Mouse (Mus musculus): ENCODE data around the gene Cfap57. TPM values are rescaled to one million over a fixed set of nuclear protein-coding genes. Genes with fewer than 3 reads are reported as not detected.
A peak's percentile ranks its signal among the peaks of the same experiment; 100 is the strongest.

Cfap57 gene
- total RNA-seq (2021) = 1 to 10 TPM in 1 of 2 experiments, under 1 TPM in 1; 0.90 to 1.1 TPM

- intact Hi-C loops (cut with DNase I) = no loop called here
- peak; percentile 90 to 93 for DNase-seq (ENCODE audit: extremely low spot score in 1 of 2, low spot score in 2 of 2)
Measured at GRCm38 (mm10) chr4:118620279-118620966, at the start of gene Cfap57, which contains the start of gene Ebna1bp2. Cfap57 (minus strand) TSS chr4:118620777. Ebna1bp2 (plus strand) TSS chr4:118620799.

DNA sequence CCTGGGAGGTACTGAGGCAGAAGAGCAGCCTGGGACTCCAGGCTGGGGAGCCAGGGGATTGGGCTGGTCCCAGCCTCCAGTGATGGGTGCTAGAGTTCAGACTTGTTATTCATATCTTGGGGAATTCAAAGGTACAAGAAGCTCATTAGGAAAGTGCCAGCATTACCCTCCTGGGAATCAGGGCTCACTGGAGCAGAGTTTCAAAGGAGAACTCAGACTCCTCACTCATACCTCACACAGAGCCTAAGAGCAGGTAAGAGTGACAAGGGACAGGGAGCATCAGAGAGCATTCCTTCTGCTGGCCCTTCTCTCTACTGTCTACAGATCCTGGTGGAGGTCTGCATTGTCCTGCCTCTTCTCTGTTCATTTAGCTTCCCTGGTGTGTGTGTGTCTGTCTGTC lies 38.1 kb upstream of the Cfap57 start, which contains the start of gene Olfr62:
Gene Olfr62, plus strand, starts transcription at position 301 of the 400 bp plus-strand sequence.
- no peak for DNase-seq (ENCODE audit: extremely low spot score in 1 of 2, low spot score in 2 of 2)
- intact Hi-C loops (cut with DNase I) = no loop called here

DNA sequence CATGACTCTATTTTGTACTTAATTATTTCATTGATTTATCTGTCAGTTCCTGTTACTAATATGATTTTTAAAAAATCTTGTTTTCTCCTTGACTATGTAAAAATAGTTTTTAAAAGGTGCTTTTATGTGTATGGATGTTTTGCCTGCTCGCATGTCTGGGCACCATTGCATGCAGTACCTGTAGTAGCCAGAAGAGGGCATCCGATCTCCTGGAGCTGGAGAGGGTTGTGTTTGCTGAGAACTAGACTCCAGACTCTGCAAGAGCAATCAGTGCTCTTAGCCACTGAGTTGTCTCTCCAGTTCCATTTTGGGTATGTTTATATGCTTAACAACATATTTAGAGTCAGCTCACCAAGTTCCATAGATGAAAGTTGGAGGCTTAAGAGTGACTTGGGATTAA lies 24.7 kb upstream of the Cfap57 start:
- peak in 1 of 2 experiments; percentile 56 for DNase-seq (ENCODE audit: extremely low spot score in 1 of 2, low spot score in 2 of 2)
- intact Hi-C loops (cut with DNase I) = loop anchor here (5.0 kb wide), 1 partner anchor 342 kb away; no protein-coding TSS in a partner anchor

GRCm38 (mm10) chr4:118642346-118643190 lies 22.0 kb upstream of the Cfap57 start:
- peak in 1 of 2 experiments; percentile 42 for DNase-seq (ENCODE audit: extremely low spot score in 1 of 2, low spot score in 2 of 2)
- intact Hi-C loops (cut with DNase I) = no loop called here

GRCm38 (mm10) chr4:118630261-118630660 lies 9.7 kb upstream of the Cfap57 start:
- intact Hi-C loops (cut with DNase I) = no loop called here
- DNase-seq (ENCODE audit: extremely low spot score in 1 of 2, low spot score in 2 of 2) = no peak

GRCm38 (mm10) chr4:118621781-118622180 lies 1.2 kb upstream of the Cfap57 start:
- DNase-seq (ENCODE audit: extremely low spot score in 1 of 2, low spot score in 2 of 2) = no peak
- intact Hi-C loops (cut with DNase I) = no loop called here

- no peak for DNase-seq (ENCODE audit: extremely low spot score in 1 of 2, low spot score in 2 of 2)
- intact Hi-C loops (cut with DNase I) = no loop called here
Measured at GRCm38 (mm10) chr4:118620967-118621320, 367 bp upstream of the Cfap57 start.

DNA sequence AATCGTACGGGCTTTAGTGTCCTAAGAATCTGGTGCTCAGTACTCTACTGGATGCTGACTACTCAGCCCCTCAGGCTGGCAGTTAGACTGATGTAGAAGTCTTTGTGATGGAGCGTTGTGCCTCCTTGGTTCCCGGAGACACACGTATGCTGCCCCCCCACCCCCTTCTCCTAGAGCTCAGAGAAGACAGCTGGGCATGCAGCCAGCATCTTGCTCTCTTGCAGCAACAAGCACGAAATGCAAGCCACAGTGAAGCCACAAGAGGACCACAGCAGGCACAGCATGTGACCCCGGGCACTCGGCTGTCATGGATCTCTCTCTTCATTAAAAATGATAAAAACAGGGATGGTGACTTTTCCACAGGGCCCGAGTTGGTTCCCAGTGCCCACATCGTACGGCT lies 5.2 kb downstream of the Cfap57 start:
- intact Hi-C loops (cut with DNase I) = no loop called here
- DNase-seq (ENCODE audit: extremely low spot score in 1 of 2, low spot score in 2 of 2) = peak in 1 of 2 experiments; percentile 51

DNA sequence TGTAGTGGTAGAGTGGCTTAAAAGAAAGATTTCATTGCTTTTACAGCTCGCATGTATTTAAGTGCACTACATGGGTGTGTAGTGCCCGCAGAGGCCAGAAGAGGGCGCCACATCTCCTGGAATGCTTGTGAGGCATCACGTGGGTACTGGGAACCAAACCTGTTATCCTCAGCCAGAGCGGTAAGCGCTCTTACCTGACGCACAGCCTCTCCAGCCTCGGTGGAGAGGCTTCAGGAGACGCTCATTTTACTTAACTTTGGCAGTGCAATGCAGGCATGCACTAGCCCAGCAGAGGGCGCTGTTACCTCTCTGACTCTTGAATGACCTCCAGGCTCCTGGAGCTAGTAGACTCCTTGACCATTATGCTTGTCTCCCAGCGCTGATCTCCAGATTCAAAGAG lies 8.0 kb downstream of the Cfap57 start:
- intact Hi-C loops (cut with DNase I) = no loop called here
- DNase-seq (ENCODE audit: extremely low spot score in 1 of 2, low spot score in 2 of 2) = no peak

GRCm38 (mm10) chr4:118609836-118610235 lies 10.7 kb downstream of the Cfap57 start:
- intact Hi-C loops (cut with DNase I) = no loop called here
- DNase-seq (ENCODE audit: extremely low spot score in 1 of 2, low spot score in 2 of 2) = no peak

DNA sequence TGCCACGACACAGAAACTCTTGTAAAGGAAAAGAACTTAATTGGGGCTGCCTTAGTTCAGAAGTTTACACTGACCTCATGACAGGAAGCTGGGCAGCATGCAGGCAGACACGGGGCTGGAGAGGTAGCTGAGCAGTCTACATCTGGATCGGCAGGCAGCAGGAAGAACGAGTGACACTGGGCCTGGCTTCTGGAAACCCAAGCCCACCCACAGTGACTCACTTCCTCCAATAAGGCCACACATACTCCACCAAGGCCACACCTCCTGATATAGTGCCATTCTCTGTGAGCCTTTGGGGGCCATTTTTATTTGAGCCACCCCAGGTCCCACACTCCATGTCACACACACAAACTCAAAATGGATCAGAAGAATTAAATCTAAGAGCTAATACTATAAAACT lies 16.5 kb downstream of the Cfap57 start:
- intact Hi-C loops (cut with DNase I) = no loop called here
- no peak for DNase-seq (ENCODE audit: extremely low spot score in 1 of 2, low spot score in 2 of 2)

DNA sequence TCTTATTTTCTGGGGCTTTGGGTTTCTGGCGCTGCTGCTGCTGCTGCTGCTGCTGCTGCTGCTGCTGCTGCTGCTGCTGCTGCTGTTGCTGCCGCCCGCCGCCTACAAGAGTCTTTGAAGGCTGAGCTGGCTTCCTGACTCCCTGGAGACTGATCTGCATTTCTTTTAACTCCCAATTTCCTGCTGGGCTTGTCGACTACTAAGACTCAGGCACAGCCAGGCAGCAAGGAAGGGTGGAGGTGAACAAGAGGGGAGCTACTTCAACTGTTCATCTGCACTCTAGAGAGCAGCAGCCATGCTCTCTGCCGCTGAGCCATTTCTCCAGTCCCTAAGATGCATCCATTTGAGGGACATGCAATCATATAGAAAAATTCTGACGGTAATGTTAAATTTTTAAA lies 30.8 kb downstream of the Cfap57 start:
- no peak for DNase-seq (ENCODE audit: extremely low spot score in 1 of 2, low spot score in 2 of 2)
- intact Hi-C loops (cut with DNase I) = no loop called here

DNA sequence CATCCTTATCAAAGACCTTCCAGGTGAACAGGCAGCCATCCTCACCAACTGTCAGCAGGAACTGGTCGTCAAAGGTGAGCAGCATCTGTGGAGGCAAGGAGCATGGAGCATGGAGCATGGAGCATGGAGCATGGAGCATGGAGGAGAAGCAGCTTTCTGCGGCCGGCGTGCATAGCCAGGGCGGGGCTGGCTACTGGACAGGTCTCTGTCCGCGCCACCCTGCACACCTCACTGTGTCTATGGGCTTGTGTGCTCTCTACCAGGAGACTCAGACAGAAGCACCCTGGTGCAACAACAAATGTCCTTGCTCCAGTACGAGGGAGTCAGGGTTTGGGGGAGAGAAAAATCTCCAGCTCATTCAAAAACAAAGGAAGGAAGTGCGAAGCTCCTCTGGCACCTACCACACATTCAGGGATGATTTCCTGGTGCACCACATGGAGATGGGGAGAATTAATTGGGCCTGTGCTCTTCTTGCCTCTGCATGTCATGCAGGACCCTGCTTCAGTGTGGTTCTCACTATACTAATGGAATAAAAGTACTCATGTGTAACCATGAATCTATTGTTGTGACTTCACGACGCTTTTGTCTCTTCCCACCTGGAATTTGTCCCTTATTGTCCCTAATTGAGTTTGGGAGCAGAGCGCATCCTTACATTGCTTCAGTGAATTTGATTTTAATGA lies 31.4 kb downstream of the Cfap57 start:
- intact Hi-C loops (cut with DNase I) = no loop called here

DNA sequence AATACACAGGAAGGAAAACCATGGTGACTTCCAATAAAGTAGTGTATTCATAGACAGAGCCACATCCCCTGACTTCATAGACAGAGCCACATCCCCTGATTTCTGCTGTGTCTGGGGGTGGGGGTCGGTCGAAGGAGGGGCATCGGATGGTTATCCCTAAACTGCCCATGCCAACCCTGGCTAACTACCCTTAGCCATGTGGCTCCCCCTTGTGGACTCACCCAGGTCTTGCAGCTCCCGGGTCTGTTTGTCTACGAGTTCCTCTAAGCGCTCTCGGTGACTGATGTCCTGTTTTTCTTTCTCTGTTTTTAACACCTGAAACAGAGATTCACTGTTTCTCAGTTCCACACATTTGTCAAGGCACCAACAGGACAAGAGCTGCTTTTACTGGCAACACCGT lies 37.9 kb downstream of the Cfap57 start:
- no peak for DNase-seq (ENCODE audit: extremely low spot score in 1 of 2, low spot score in 2 of 2)
- intact Hi-C loops (cut with DNase I) = no loop called here

More for the DNA sequence above, 31.4 kb downstream of the Cfap57 start:
- no peak for DNase-seq (ENCODE audit: extremely low spot score in 1 of 2, low spot score in 2 of 2)

DNA sequence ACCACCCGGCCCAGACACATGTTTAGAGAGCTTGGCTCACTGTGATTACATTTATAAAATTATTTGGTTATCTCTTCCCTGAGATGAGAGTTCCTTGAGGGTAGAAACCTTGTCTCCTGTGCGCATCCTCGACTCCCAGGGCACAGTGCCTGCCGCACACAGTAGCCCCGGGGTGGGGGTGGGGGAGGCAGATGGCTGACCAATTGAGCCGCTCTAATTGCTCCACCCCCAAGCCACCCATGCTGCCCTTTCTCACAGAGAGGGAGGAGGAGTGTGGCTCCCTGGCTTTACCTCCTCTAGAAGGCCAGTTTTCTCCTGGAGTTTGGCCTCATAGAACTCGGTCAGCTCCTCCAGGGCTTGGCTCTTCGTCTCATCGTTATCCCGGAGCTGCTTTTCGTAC lies 39.1 kb downstream of the Cfap57 start:
- intact Hi-C loops (cut with DNase I) = no loop called here
- no peak for DNase-seq (ENCODE audit: extremely low spot score in 1 of 2, low spot score in 2 of 2)

GRCm38 (mm10) chr4:118579313-118579712 lies 41.3 kb downstream of the Cfap57 start:
- DNase-seq (ENCODE audit: extremely low spot score in 1 of 2, low spot score in 2 of 2) = peak in 1 of 2 experiments; percentile 72
- intact Hi-C loops (cut with DNase I) = loop anchor here (5.0 to 10.0 kb wide), 2 partner anchors 135 to 167 kb away; no protein-coding TSS in a partner anchor

DNA sequence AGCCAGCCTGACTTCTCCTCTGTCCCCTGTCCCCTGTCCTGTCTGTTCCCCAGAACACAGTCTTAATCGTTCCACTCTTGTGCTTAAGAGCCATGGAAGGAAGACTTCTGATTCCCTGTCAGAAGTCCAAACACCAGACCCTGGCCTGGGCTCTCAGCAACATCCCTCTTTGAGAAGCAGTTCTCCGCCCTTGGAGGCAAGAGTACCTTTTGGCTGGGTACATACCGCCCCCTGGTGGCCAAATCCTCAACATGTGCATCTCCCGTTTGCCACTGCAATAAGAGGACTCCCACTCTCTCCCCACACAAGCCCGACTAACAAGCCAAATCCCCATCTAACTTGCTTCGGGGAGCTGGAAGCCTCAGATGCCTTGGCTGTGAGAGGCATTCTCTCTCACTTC lies 44.5 kb downstream of the Cfap57 start:
- intact Hi-C loops (cut with DNase I) = loop anchor here (5.0 to 10.0 kb wide), 2 partner anchors 131 to 164 kb away; no protein-coding TSS in a partner anchor
- DNase-seq (ENCODE audit: extremely low spot score in 1 of 2, low spot score in 2 of 2) = peak; percentile 83 to 90

DNA sequence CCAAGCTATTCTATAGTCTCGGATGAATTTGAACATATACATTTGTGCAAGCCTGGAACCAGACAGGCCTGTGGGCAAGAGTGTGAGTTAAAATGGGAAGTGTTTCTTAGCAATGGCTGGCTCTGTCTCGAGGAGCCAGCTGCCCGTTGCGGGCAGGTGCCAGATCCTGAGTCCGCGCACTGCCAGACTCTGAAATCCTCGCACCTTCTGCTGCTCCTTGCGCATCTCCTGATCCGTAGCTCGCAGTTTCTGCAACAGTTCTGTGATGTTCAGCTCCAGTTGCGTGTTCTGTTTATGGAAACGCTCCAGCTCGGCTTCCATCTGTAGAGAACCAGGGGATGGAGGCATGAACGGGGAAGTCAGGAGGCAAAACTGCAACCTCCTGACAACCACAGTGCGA lies 49.1 kb downstream of the Cfap57 start:
- DNase-seq (ENCODE audit: extremely low spot score in 1 of 2, low spot score in 2 of 2) = peak; percentile 66 to 73
- intact Hi-C loops (cut with DNase I) = loop anchor here (10.0 kb wide), 1 partner anchor 127 kb away; no protein-coding TSS in a partner anchor

DNA sequence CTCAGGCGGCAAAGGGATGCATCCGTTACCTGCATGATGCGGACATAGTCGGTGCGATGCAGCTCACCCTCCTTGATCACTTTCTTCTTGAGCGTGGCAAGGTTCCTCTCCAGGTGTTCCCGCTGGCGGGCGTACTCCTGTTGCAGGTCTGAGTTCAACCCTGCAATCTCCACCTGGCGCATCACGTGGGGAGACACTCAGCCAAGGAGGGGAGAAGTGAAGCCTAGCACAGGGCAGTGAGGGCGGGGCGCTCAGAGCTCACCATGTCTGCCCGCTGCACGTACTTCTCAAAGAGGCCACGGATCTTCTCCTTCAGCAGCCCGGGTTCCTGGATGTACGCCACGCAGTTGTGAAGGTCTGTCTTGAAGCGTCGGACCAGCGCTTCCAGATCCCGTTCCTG lies 51.3 kb downstream of the Cfap57 start:
- intact Hi-C loops (cut with DNase I) = no loop called here
- no peak for DNase-seq (ENCODE audit: extremely low spot score in 1 of 2, low spot score in 2 of 2)
